Mouse (Mus musculus): ENCODE results near the gene Atp1b3. TPM values are rescaled to one million over a fixed set of nuclear protein-coding genes. Genes with fewer than 3 reads are reported as not detected.
"Not testable (repeated sequence)": the region's sequence is repeated elsewhere in the genome, so short reads cannot be mapped to it uniquely, and the experiment has no call there.

The Atp1b3 gene
- polyA plus RNA-seq, 1 experiment from 2014 or later = 165 TPM

GRCm38 (mm10) chr9:96351771-96352170 lies 12.5 kb downstream of the Atp1b3 start:
- not testable (repeated sequence) for H3K4me2 ChIP-seq (ENCODE audit: low read depth); H3K9ac ChIP-seq (ENCODE audit: low read length); H3K27ac ChIP-seq (ENCODE audit: low read depth, low read length); H3K27me3 ChIP-seq (ENCODE audit: control insufficient read depth, insufficient read depth, low read length); ATAC-seq (ENCODE audit: insufficient read depth, low FRiP score, low TSS enrichment); H3K4me1 ChIP-seq (ENCODE audit: control insufficient read depth, insufficient read depth, low read length); DNase-seq (ENCODE audit: low spot score); H3K4me3 ChIP-seq (ENCODE audit: low read depth, low read length); H3K36me3 ChIP-seq (ENCODE audit: control insufficient read depth, insufficient read depth, low read length); H3K9me3 ChIP-seq (ENCODE audit: control insufficient read depth, low read length)
- 86% methylated on average over 6 of the region's 6 CpGs for WGBS

GRCm38 (mm10) chr9:96350476-96350875 lies 13.8 kb downstream of the Atp1b3 start:
- no peaks in the 10 kb centered on the region for H3K9me3 ChIP-seq (ENCODE audit: control insufficient read depth, low read length)
- no peak for DNase-seq (ENCODE audit: low spot score)
- H3K27me3 ChIP-seq (ENCODE audit: control insufficient read depth, insufficient read depth, low read length) = no peaks in the 10 kb centered on the region
- ATAC-seq (ENCODE audit: insufficient read depth, low FRiP score, low TSS enrichment) = no peak
- no peak overlapping the region for H3K4me3 ChIP-seq (ENCODE audit: low read depth, low read length)
- 62% methylated on average over 3 of the region's 3 CpGs for WGBS
- H3K9ac ChIP-seq (ENCODE audit: low read length) = no peak overlapping the region
- no peaks in the 10 kb centered on the region for H3K4me1 ChIP-seq (ENCODE audit: control insufficient read depth, insufficient read depth, low read length)
- no peak overlapping the region for H3K4me2 ChIP-seq (ENCODE audit: low read depth)
- no peaks in the 10 kb centered on the region for H3K36me3 ChIP-seq (ENCODE audit: control insufficient read depth, insufficient read depth, low read length)
- H3K27ac ChIP-seq (ENCODE audit: low read depth, low read length) = no peak overlapping the region

GRCm38 (mm10) chr9:96350010-96350409 lies 14.2 kb downstream of the Atp1b3 start:
- DNase-seq (ENCODE audit: low spot score) (peak; percentile 22), ATAC-seq (ENCODE audit: insufficient read depth, low FRiP score, low TSS enrichment) (0 out of 2 replicates have a peak, but pooled peaks have one; percentile 23)
- 56% methylated on average over 4 of the region's 4 CpGs for WGBS
- Histone ChIP-seq H3K36me3 (ENCODE audit: control insufficient read depth, insufficient read depth, low read length) (no peaks in the 10 kb centered on the region), H3K9me3 (ENCODE audit: control insufficient read depth, low read length) (no peaks in the 10 kb centered on the region), H3K4me3 (ENCODE audit: low read depth, low read length) (no peak overlapping the region), H3K4me2 (ENCODE audit: low read depth) (no peak overlapping the region), H3K9ac (ENCODE audit: low read length) (no peak overlapping the region), H3K27ac (ENCODE audit: low read depth, low read length) (no peak overlapping the region), H3K4me1 (ENCODE audit: control insufficient read depth, insufficient read depth, low read length) (no peaks in the 10 kb centered on the region), H3K27me3 (ENCODE audit: control insufficient read depth, insufficient read depth, low read length) (no peaks in the 10 kb centered on the region)

GRCm38 (mm10) chr9:96348885-96349284 lies 15.4 kb downstream of the Atp1b3 start:
- H3K4me1 ChIP-seq (ENCODE audit: control insufficient read depth, insufficient read depth, low read length) = no peaks in the 10 kb centered on the region
- WGBS = 94% methylated on average over 5 of the region's 5 CpGs
- no peak for ATAC-seq (ENCODE audit: insufficient read depth, low FRiP score, low TSS enrichment)
- no peaks in the 10 kb centered on the region for H3K36me3 ChIP-seq (ENCODE audit: control insufficient read depth, insufficient read depth, low read length)
- H3K4me2 ChIP-seq (ENCODE audit: low read depth) = no peak overlapping the region
- H3K9ac ChIP-seq (ENCODE audit: low read length) = no peak overlapping the region
- H3K27ac ChIP-seq (ENCODE audit: low read depth, low read length) = no peak overlapping the region
- no peaks in the 10 kb centered on the region for H3K27me3 ChIP-seq (ENCODE audit: control insufficient read depth, insufficient read depth, low read length)
- H3K9me3 ChIP-seq (ENCODE audit: control insufficient read depth, low read length) = no peaks in the 10 kb centered on the region
- H3K4me3 ChIP-seq (ENCODE audit: low read depth, low read length) = no peak overlapping the region
- no peak for DNase-seq (ENCODE audit: low spot score)

GRCm38 (mm10) chr9:96345750-96346149 lies 18.5 kb downstream of the Atp1b3 start:
- no peaks in the 10 kb centered on the region for H3K9me3 ChIP-seq (ENCODE audit: control insufficient read depth, low read length)
- 96% methylated on average over 3 of the region's 3 CpGs for WGBS
- no peak overlapping the region for H3K4me3 ChIP-seq (ENCODE audit: low read depth, low read length)
- ATAC-seq (ENCODE audit: insufficient read depth, low FRiP score, low TSS enrichment) = no peak
- no peaks in the 10 kb centered on the region for H3K36me3 ChIP-seq (ENCODE audit: control insufficient read depth, insufficient read depth, low read length)
- no peaks in the 10 kb centered on the region for H3K27me3 ChIP-seq (ENCODE audit: control insufficient read depth, insufficient read depth, low read length)
- DNase-seq (ENCODE audit: low spot score) = no peak
- no peak overlapping the region for H3K9ac ChIP-seq (ENCODE audit: low read length)
- no peaks in the 10 kb centered on the region for H3K4me1 ChIP-seq (ENCODE audit: control insufficient read depth, insufficient read depth, low read length)
- H3K4me2 ChIP-seq (ENCODE audit: low read depth) = no peak overlapping the region
- no peak overlapping the region for H3K27ac ChIP-seq (ENCODE audit: low read depth, low read length)

GRCm38 (mm10) chr9:96331146-96331545 lies 33.1 kb downstream of the Atp1b3 start:
- no peak for DNase-seq (ENCODE audit: low spot score)
- Histone ChIP-seq H3K27ac (ENCODE audit: low read depth, low read length) (no peak overlapping the region), H3K9me3 (ENCODE audit: control insufficient read depth, low read length) (no peaks in the 10 kb centered on the region), H3K4me1 (ENCODE audit: control insufficient read depth, insufficient read depth, low read length) (no peaks in the 10 kb centered on the region), H3K4me2 (ENCODE audit: low read depth) (no peak overlapping the region), H3K9ac (ENCODE audit: low read length) (no peak overlapping the region), H3K36me3 (ENCODE audit: control insufficient read depth, insufficient read depth, low read length) (peaks cover 2% of the 10 kb centered on the region), H3K4me3 (ENCODE audit: low read depth, low read length) (no peak overlapping the region), H3K27me3 (ENCODE audit: control insufficient read depth, insufficient read depth, low read length) (no peaks in the 10 kb centered on the region)
- ATAC-seq (ENCODE audit: insufficient read depth, low FRiP score, low TSS enrichment) = no peak
- 93% methylated on average over 5 of the region's 5 CpGs for WGBS

- Histone ChIP-seq H3K27me3 (ENCODE audit: control insufficient read depth, insufficient read depth, low read length) (no peaks in the 10 kb centered on the region), H3K27ac (ENCODE audit: low read depth, low read length) (no peak overlapping the region), H3K4me3 (ENCODE audit: low read depth, low read length) (no peak overlapping the region), H3K4me2 (ENCODE audit: low read depth) (no peak overlapping the region), H3K36me3 (ENCODE audit: control insufficient read depth, insufficient read depth, low read length) (no peaks in the 10 kb centered on the region; the same call in none of the 2 replicates), H3K9me3 (ENCODE audit: control insufficient read depth, low read length) (no peaks in the 10 kb centered on the region), H3K4me1 (ENCODE audit: control insufficient read depth, insufficient read depth, low read length) (no peaks in the 10 kb centered on the region), H3K9ac (ENCODE audit: low read length) (no peak overlapping the region)
- WGBS = 90% methylated on average over 4 of the region's 4 CpGs
- ATAC-seq (ENCODE audit: insufficient read depth, low FRiP score, low TSS enrichment) (no peak), DNase-seq (ENCODE audit: low spot score) (no peak)
Observed at GRCm38 (mm10) chr9:96328226-96328625, 36.0 kb downstream of the Atp1b3 start.

- H3K4me2 ChIP-seq (ENCODE audit: low read depth) = no peak overlapping the region
- no peak overlapping the region for H3K27ac ChIP-seq (ENCODE audit: low read depth, low read length)
- no peak overlapping the region for H3K9ac ChIP-seq (ENCODE audit: low read length)
- H3K36me3 ChIP-seq (ENCODE audit: control insufficient read depth, insufficient read depth, low read length) = no peaks in the 10 kb centered on the region; the same call in none of the 2 replicates
- H3K27me3 ChIP-seq (ENCODE audit: control insufficient read depth, insufficient read depth, low read length) = no peaks in the 10 kb centered on the region
- H3K4me3 ChIP-seq (ENCODE audit: low read depth, low read length) = no peak overlapping the region
- no peak for ATAC-seq (ENCODE audit: insufficient read depth, low FRiP score, low TSS enrichment)
- H3K9me3 ChIP-seq (ENCODE audit: control insufficient read depth, low read length) = no peaks in the 10 kb centered on the region
- 91% methylated on average over 6 of the region's 6 CpGs for whole genome bisulfite sequencing
- DNase-seq (ENCODE audit: low spot score) = no peak
- no peaks in the 10 kb centered on the region for H3K4me1 ChIP-seq (ENCODE audit: control insufficient read depth, insufficient read depth, low read length)
Observed at GRCm38 (mm10) chr9:96326496-96326923, 37.7 kb downstream of the Atp1b3 start.

GRCm38 (mm10) chr9:96324502-96324901 lies 39.7 kb downstream of the Atp1b3 start:
- no peak overlapping the region for H3K27ac ChIP-seq (ENCODE audit: low read depth, low read length)
- H3K9ac ChIP-seq (ENCODE audit: low read length) = no peak overlapping the region
- no peak overlapping the region for H3K4me2 ChIP-seq (ENCODE audit: low read depth)
- no peaks in the 10 kb centered on the region for H3K4me1 ChIP-seq (ENCODE audit: control insufficient read depth, insufficient read depth, low read length)
- WGBS = 57% methylated on average over 4 of the region's 4 CpGs
- peak; percentile 38; the same call in 1 of the 2 replicates for ATAC-seq (ENCODE audit: insufficient read depth, low FRiP score, low TSS enrichment)
- DNase-seq (ENCODE audit: low spot score) = no peak
- H3K4me3 ChIP-seq (ENCODE audit: low read depth, low read length) = no peak overlapping the region
- no peaks in the 10 kb centered on the region for H3K9me3 ChIP-seq (ENCODE audit: control insufficient read depth, low read length)
- H3K36me3 ChIP-seq (ENCODE audit: control insufficient read depth, insufficient read depth, low read length) = no peaks in the 10 kb centered on the region; the same call in 1 of the 2 replicates
- no peaks in the 10 kb centered on the region for H3K27me3 ChIP-seq (ENCODE audit: control insufficient read depth, insufficient read depth, low read length)

Measured in neural tube, embryonic 11.5 days (tissue).